Mouse (Mus musculus) heart, postnatal 0 days (tissue): ENCODE measurements around the gene Lrrc42. TPM values are rescaled to one million over a fixed set of nuclear protein-coding genes. Genes with fewer than 3 reads are reported as not detected.

Source experiments
- ATAC-seq: fragments of 200-750 bp; cut with Nextera tagmentation; 2 replicates; pipeline ENCODE4 v1.8.0; 2017; ENCODE audit warnings: low read depth, moderate number of reproducible peaks, moderate library complexity; ENCODE audit not compliant: insufficient read depth
- DNase-seq: peaks from one replicate; pipeline ENCODE4 v3.0.0-alpha.2; 2016; ENCODE audit warnings: low spot score
- H3K27ac ChIP-seq: fragments of 300-500 bp; sonication (generic); 2 replicates; pipeline ENCODE4 v1.5.1; 2014; ENCODE audit warnings: low read depth, mild to moderate bottlenecking
- H3K27me3 ChIP-seq: fragments of 300-500 bp; sonication (generic); 2 replicates; pipeline ENCODE4 v1.6.1; 2014; ENCODE audit warnings: low read length, mixed read lengths; ENCODE audit not compliant: control insufficient read depth, insufficient read depth
- H3K36me3 ChIP-seq: fragments of 300-500 bp; sonication (generic); replicated peaks from 2 replicates; pipeline ENCODE4 v1.6.1; 2014; ENCODE audit warnings: low read length, mixed read lengths; ENCODE audit not compliant: control insufficient read depth, insufficient read depth
- H3K4me1 ChIP-seq: fragments of 300-500 bp; sonication (generic); 2 replicates; pipeline ENCODE4 v1.6.1; 2014; ENCODE audit warnings: antibody characterized with exemption; ENCODE audit not compliant: control insufficient read depth, insufficient read depth
- H3K4me2 ChIP-seq: fragments of 300-500 bp; sonication (generic); 2 replicates; pipeline ENCODE4 v1.6.1; 2014; ENCODE audit warnings: low read depth, mild to moderate bottlenecking, low read length, moderate library complexity
- H3K4me3 ChIP-seq: fragments of 300-500 bp; sonication (generic); 2 replicates; pipeline ENCODE4 v1.5.1; 2014; ENCODE audit warnings: low read depth, low read length
- H3K9ac ChIP-seq: fragments of 300-500 bp; sonication (generic); replicated peaks from 2 replicates; pipeline ENCODE4 v1.6.1; 2014; ENCODE audit warnings: low read depth, low read length, mixed read lengths
- H3K9me3 ChIP-seq: fragments of 300-500 bp; sonication (generic); replicated peaks from 2 replicates; pipeline ENCODE4 v1.6.1; 2016; ENCODE audit warnings: low read length; ENCODE audit not compliant: control insufficient read depth
- CTCF ChIP-seq: IDR thresholded peaks from 2 replicates; pipeline ENCODE4 v1.5.1; 2016; ENCODE audit warnings: antibody characterized with exemption, control low read depth, low read depth
- EP300 ChIP-seq: IDR thresholded peaks from 2 replicates; pipeline ENCODE4 v1.6.1; 2016; ENCODE audit warnings: antibody characterized with exemption, low read depth
- WGBS: fragments of 180-500 bp; shearing (Covaris S2); extraction: QIAGEN DNeasy Blood & Tissue Kit; methylation state at CpG from one replicate; pipeline ENCODE4 v1.1.7; 2014; 5-methylcytosine and 5-hydroxymethylcytosine counted together
- polyA plus RNA-seq: library from polyadenylated mRNA; unstranded; fragments of >200 nt; fragmentation: Nextera tagmentation; extraction: Ambion mirVana; gene quantifications from 2 replicates; pipeline ENCODE4 v1.2.1, GENCODE M21; 2015
- total RNA-seq: library from RNA; depleted of rRNA; stranded (reverse); fragments of >200 nt; gene quantifications from 2 replicates; pipeline ENCODE4 v1.2.3, GENCODE M21; 2014; ENCODE audit warnings: low replicate concordance

Gene Lrrc42
- total and polyA plus RNA-seq, 2 experiments from 2014 or later = 0.53 to 22.6 TPM

DNA sequence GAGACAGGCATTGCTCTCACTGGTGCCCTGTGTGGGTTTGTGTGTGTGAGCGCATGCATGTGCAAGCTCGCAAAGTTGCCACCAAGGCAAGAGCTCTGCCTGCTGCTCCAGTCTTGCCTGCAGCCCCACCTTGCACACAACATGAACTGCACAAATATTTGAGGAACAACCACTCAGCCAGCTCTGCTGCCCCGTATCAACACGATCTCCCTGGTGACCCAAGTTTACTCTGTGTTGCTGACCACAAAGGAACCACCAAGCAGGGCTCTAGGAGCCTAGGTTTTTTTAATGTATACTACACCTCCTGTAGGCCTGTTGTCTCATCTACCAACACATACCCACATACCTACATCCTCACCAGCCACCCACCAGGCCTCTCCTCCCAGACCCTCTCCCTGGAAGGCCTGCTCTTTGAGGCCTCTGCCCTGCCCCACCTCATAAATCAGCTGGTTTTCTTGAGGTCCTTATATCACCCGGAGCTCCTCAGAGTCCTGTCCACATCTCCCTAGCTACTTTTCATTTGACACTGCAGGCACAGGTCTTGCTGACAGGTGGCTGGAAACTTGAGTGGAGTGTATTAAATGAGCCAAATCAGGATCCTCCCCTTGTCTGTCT is 42.7 kb downstream of the Lrrc42 start:
- no peaks in the 10 kb centered on the region for H3K9me3 ChIP-seq
- no peak for TF ChIP-seq CTCF
- no peak for TF ChIP-seq EP300
- 0 out of 2 replicates have a peak, but pooled peaks cover 15% of the 10 kb centered on the region for H3K36me3 ChIP-seq
- DNase-seq (no peak), ATAC-seq (no peak)
- H3K4me1 ChIP-seq = no peaks in the 10 kb centered on the region
- H3K27ac ChIP-seq = no peak overlapping the region
- no peak overlapping the region for H3K4me3 ChIP-seq
- peaks cover 58% of the 10 kb centered on the region for H3K27me3 ChIP-seq
- no peak overlapping the region for H3K9ac ChIP-seq
- no peak overlapping the region for H3K4me2 ChIP-seq
- WGBS = 72% methylated on average over 5 of the region's 5 CpGs

DNA sequence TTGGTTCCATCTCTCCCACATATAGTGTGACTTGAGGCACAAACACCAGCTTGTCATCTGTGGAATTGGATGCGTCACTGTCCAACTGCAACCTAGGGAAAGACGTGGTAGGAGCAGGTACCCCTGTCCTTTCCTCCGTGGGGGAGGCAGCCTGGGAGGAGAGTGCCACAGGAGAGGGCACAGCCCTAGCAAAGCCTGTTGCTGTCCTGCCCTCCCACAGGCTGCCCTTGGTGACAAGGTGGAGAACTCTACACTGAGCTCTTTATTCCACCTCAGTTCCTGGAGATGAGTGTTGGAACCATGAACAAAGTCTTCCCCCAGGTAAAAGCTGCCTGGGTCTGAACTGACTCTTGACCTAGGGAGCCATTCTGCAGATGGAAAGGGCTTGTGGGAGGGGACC is 44.5 kb downstream of the Lrrc42 start, which contains the start of gene Ldlrad1:
Gene Ldlrad1 (plus strand): TSS at position 301 of the 400 bp plus-strand sequence.
- Histone ChIP-seq H3K4me1 (no peaks in the 10 kb centered on the region), H3K9ac (no peak within 1 kb of the TSS), H3K4me3 (no peak within 1 kb of the TSS), H3K9me3 (no peaks in the 10 kb centered on the region), H3K27ac (no peak within 1 kb of the TSS), H3K4me2 (no peak within 1 kb of the TSS), H3K36me3 (peaks cover 15% of the 10 kb centered on the region; the same call in 1 of the 2 replicates), H3K27me3 (peaks cover 41% of the 10 kb centered on the region)
- TF ChIP-seq CTCF (no peak), EP300 (no peak)
- 83% methylated on average over 3 of the region's 3 CpGs for WGBS
- DNase-seq (no peak), ATAC-seq (no peak)

DNA sequence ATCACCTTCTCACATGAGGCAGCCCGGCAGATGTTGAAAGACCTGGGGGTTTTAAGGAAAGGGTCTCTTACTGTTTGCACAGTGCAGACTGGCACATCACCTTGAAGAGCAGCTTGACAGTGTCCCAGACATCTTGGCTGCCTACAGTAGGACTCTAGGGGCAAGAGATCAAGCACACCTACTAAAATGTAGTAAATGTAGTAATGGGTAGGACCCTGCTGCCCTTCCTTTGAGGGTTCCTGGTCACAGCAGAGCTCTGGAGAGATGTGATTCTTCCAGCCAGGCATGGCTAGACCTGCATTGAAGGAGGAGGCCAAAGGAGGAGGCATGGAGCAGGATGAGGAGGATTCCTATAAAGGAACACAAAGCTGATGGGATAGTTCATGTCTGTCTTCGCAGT is 46.3 kb downstream of the Lrrc42 start:
- 96% methylated on average over 2 of the region's 2 CpGs for WGBS
- no peak for DNase-seq
- Histone ChIP-seq H3K4me1 (no peaks in the 10 kb centered on the region), H3K36me3 (peaks cover 26% of the 10 kb centered on the region), H3K9ac (no peak overlapping the region), H3K27me3 (peaks cover 23% of the 10 kb centered on the region; the same call in 1 of the 2 replicates), H3K9me3 (no peaks in the 10 kb centered on the region), H3K27ac (no peak overlapping the region), H3K4me3 (no peak overlapping the region), H3K4me2 (no peak overlapping the region)
- TF ChIP-seq EP300 (no peak), CTCF (no peak)
- no peak for ATAC-seq

DNA sequence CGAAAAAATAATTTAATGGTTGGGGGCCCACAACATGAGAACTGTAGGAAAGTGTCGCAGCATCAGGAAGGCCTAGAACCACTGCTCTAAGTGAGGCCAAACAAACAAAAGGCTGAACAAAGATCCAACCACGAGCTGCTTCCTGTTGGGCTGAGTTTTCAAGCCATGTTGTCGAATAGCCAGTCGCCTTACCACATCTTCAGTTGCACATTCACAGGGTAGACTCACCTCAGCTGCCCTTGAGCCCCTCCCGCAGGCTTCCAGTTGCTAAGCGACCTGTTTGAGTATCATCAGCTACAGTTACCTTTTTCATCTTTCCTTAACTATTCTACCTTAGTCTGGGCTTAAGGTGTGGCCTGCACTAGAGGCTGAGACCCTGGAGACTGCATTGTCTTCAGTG is 50.3 kb downstream of the Lrrc42 start:
- H3K4me1 ChIP-seq = no peaks in the 10 kb centered on the region
- no peak overlapping the region for H3K4me3 ChIP-seq
- no peaks in the 10 kb centered on the region for H3K9me3 ChIP-seq
- TF ChIP-seq EP300 (no peak), CTCF (no peak)
- no peak for ATAC-seq
- H3K27me3 ChIP-seq = peaks cover 7% of the 10 kb centered on the region; the same call in 1 of the 2 replicates
- no peak for DNase-seq
- 84% methylated on average over 7 of the region's 7 CpGs for WGBS
- no peak overlapping the region for H3K9ac ChIP-seq
- H3K36me3 ChIP-seq = peaks cover 64% of the 10 kb centered on the region
- H3K27ac ChIP-seq = no peak overlapping the region
- no peak overlapping the region for H3K4me2 ChIP-seq

DNA sequence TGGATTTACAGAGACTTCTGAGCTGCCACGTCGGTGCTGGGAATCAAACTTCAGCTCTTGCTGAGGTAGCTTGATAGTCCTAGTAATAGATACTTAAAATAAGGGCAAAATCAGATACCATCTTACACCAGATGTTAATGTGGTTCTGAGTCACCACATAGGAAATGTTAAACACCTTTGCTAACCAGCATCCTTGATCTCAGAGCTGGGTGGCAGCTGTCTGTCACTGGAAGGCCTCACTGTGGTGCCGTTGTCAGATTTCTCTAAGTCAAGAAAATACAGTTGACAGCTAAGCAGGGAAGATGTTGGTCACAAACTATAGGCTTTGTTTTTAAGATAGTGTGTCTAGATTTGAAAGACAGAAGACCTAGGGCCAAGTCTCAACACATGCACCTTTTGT is 51.6 kb downstream of the Lrrc42 start:
- H3K36me3 ChIP-seq = peaks cover 69% of the 10 kb centered on the region
- no peak overlapping the region; the same call in 1 of the 2 replicates for H3K27ac ChIP-seq
- 92% methylated on average over 3 of the region's 3 CpGs for WGBS
- no peak overlapping the region for H3K4me2 ChIP-seq
- H3K9ac ChIP-seq = no peak overlapping the region
- H3K4me3 ChIP-seq = no peak overlapping the region
- no peaks in the 10 kb centered on the region for H3K27me3 ChIP-seq
- DNase-seq (no peak), ATAC-seq (no peak)
- no peaks in the 10 kb centered on the region for H3K9me3 ChIP-seq
- no peaks in the 10 kb centered on the region for H3K4me1 ChIP-seq
- TF ChIP-seq CTCF = no peak
- TF ChIP-seq EP300 = no peak

DNA sequence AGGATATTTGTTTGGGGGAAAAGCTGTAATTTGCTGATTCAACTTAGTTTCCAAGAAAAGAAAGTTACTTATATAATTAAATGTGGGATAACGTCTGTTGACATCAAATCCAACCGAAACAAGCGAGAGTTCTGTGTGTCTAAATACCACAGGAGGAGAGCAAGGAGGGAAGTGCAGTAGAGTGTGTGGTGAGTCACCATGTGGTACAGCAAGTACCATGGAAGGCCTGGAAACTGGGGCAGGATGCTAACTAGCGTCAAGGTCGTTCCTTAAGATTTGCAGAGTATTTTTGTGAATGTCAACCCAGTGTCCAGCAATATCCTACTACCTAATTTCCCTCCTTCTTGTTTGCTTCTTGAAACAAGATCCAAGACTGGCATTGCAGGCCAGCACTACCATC is 55.3 kb downstream of the Lrrc42 start:
- no peak overlapping the region for H3K27ac ChIP-seq
- 89% methylated on average over 5 of the region's 5 CpGs for WGBS
- no peak overlapping the region for H3K4me2 ChIP-seq
- H3K4me1 ChIP-seq = no peaks in the 10 kb centered on the region
- H3K9ac ChIP-seq = no peak overlapping the region
- H3K36me3 ChIP-seq = peaks cover 95% of the 10 kb centered on the region
- DNase-seq = no peak
- ATAC-seq = no peak
- H3K4me3 ChIP-seq = no peak overlapping the region
- no peaks in the 10 kb centered on the region for H3K9me3 ChIP-seq
- TF ChIP-seq CTCF (no peak), EP300 (no peak)
- H3K27me3 ChIP-seq = no peaks in the 10 kb centered on the region
